Mouse (Mus musculus) ES-Bruce4 (cell line): ENCODE measurements around the gene Paqr7. TPM values are rescaled to one million over a fixed set of nuclear protein-coding genes. Genes with fewer than 3 reads are reported as not detected.

Experiments
- H3K27ac ChIP-seq: 2 replicates; pipeline ENCODE4 v1.5.1; 2012; ENCODE audit warnings: low read length, inconsistent platforms; ENCODE audit not compliant: insufficient read depth
- H3K27me3 ChIP-seq: 2 replicates; pipeline ENCODE4 v1.6.1; 2012; ENCODE audit warnings: mild to moderate bottlenecking, low read length, inconsistent platforms; ENCODE audit not compliant: control insufficient read depth, poor library complexity, insufficient read depth, severe bottlenecking
- H3K36me3 ChIP-seq: 2 replicates; pipeline ENCODE4 v1.6.1; 2012; ENCODE audit warnings: inconsistent platforms, mild to moderate bottlenecking, low read length, moderate library complexity; ENCODE audit not compliant: control insufficient read depth, poor library complexity, insufficient read depth, severe bottlenecking
- H3K4me1 ChIP-seq: one replicate; pipeline ENCODE4 v1.8.1; 2011; ENCODE audit warnings: low read length; ENCODE audit not compliant: control insufficient read depth, insufficient read depth
- H3K4me3 ChIP-seq: 2 replicates; pipeline ENCODE4 v1.5.1; 2011; ENCODE audit warnings: low read depth, mild to moderate bottlenecking, low read length
- H3K9ac ChIP-seq: 2 replicates; pipeline ENCODE4 v1.6.1; 2012; ENCODE audit warnings: low read depth, mild to moderate bottlenecking, inconsistent platforms; ENCODE audit not compliant: poor library complexity, severe bottlenecking
- H3K9me3 ChIP-seq: replicated peaks from 2 replicates; pipeline ENCODE4 v1.6.1; 2012; ENCODE audit warnings: mild to moderate bottlenecking, low read length, inconsistent platforms; ENCODE audit not compliant: control insufficient read depth, poor library complexity, insufficient read depth, severe bottlenecking
- CTCF ChIP-seq: IDR thresholded peaks from one replicate; pipeline ENCODE4 v1.8.1; 2011; ENCODE audit warnings: low read depth, low read length
- EP300 ChIP-seq: IDR thresholded peaks from 2 replicates; pipeline ENCODE4 v1.6.1; 2011; ENCODE audit warnings: low read depth, low read length; ENCODE audit not compliant: insufficient read depth
- POLR2A ChIP-seq: IDR thresholded peaks from one replicate; pipeline ENCODE4 v1.8.1; 2011; ENCODE audit warnings: low read length; ENCODE audit not compliant: insufficient read depth
- polyA plus RNA-seq: library from polyadenylated mRNA; stranded (reverse); fragments of >200 nt; gene quantifications from 2 replicates; pipeline ENCODE4 v1.2.4, GENCODE M21; 2011; ENCODE audit warnings: low read depth; ENCODE audit not compliant: missing spikeins, insufficient read depth, insufficient read length

The Paqr7 gene
- polyA plus RNA-seq, 1 experiment, result 1.5 TPM

DNA sequence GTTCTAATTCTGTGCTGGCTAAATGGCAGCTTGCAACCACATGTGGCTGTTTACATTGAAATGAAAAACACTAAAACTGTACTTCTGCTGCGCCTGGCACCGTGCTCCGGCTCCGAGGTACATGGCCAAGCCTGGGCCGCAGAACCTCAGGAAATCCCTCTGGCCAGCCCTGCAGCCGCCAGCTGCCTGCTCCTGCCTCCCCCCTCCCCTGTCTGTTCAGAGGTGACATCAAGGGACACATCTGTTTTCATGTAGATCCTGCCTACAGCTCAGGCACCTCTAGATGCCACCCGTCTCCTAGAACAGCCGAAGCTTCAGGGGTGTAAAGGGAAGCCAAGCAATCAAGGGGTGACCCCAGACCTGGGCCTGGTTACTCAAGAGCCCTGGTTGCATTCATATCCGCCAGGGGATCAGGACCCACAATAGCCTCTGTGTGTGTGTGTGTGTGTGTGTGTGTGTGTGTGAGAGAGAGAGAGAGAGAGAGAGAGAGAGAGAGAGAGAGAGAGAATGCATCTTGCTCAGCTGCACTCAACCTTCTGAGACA, 62.1 kb downstream of the Paqr7 start:
- H3K4me1 ChIP-seq, result no peaks in the 10 kb centered on the region
- no peaks in the 10 kb centered on the region for H3K36me3 ChIP-seq
- H3K27me3 ChIP-seq, result no peaks in the 10 kb centered on the region
- no peaks in the 10 kb centered on the region for H3K9me3 ChIP-seq
- no peak overlapping the region for H3K9ac ChIP-seq
- no peak overlapping the region for H3K4me3 ChIP-seq
- TF ChIP-seq EP300, result no peak
- no peak for TF ChIP-seq CTCF
- TF ChIP-seq POLR2A, result no peak
- H3K27ac ChIP-seq, result no peak overlapping the region

DNA sequence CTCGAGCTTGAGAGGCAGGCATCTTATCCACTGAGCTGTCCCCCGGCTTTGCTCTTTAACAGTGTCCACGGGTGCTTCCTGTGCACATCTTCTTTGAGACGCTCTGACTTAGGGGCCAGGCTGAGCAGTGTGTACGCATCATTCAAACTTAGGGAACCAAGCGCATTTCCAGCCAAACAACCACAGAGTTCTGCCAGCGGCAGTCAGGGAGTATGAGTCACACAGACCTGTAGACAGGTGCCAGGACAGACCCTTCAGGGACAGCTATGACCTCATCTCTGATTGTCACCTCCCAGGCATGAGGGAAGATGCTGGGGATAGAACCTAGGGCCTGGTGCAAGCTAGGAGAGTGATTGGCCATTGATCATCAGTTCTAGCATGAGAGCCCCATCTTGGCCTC, 62.7 kb downstream of the Paqr7 start:
- H3K36me3 ChIP-seq, result no peaks in the 10 kb centered on the region
- no peak overlapping the region for H3K4me3 ChIP-seq
- no peaks in the 10 kb centered on the region for H3K9me3 ChIP-seq
- no peak overlapping the region for H3K9ac ChIP-seq
- H3K27me3 ChIP-seq, result no peaks in the 10 kb centered on the region
- no peak overlapping the region for H3K27ac ChIP-seq
- H3K4me1 ChIP-seq, result no peaks in the 10 kb centered on the region
- TF ChIP-seq POLR2A (no peak), CTCF (no peak), EP300 (no peak)

Other genes starting within 250 kb of the Paqr7 start
- not detected in 2 replicates for gene Gm30191, start 249.8 kb upstream of the Paqr7 start, polyA plus RNA-seq
- gene Grrp1, start 242.6 kb upstream of the Paqr7 start, polyA plus RNA-seq, result 0.55 TPM in 1 of 2 replicates, not detected in the other
- 12.0 and 14.1 TPM in 2 replicates for gene Pdik1l, start 208.8 kb upstream of the Paqr7 start, polyA plus RNA-seq
- 5.4 and 7.4 TPM in 2 replicates for gene Trim63, start 181.6 kb upstream of the Paqr7 start, polyA plus RNA-seq
- 3.9 and 4.9 TPM in 2 replicates for gene Slc30a2, start 153.5 kb upstream of the Paqr7 start, polyA plus RNA-seq
- gene Extl1, start 112.8 kb upstream of the Paqr7 start, polyA plus RNA-seq, result 3.3 and 3.9 TPM in 2 replicates
- 16.4 and 16.5 TPM in 2 replicates for gene Pafah2, start 100.4 kb upstream of the Paqr7 start, polyA plus RNA-seq
- gene Stmn1, start 28.4 kb upstream of the Paqr7 start, polyA plus RNA-seq, result 266 and 270 TPM in 2 replicates
- 32.4 and 38.3 TPM in 2 replicates for gene Aunip, start 14.3 kb downstream of the Paqr7 start, polyA plus RNA-seq
- gene Mtfr1l, start 38.7 kb downstream of the Paqr7 start, polyA plus RNA-seq, result 50.5 and 51.9 TPM in 2 replicates
- gene Selenon, start 55.5 kb downstream of the Paqr7 start, polyA plus RNA-seq, result 21.6 and 23.0 TPM in 2 replicates
- gene Man1c1, start 207.6 kb downstream of the Paqr7 start, polyA plus RNA-seq, result 7.1 and 9.0 TPM in 2 replicates